Mouse (Mus musculus): Measurements from ENCODE around the gene Pitpnm2.

Pitpnm2 gene

DNA sequence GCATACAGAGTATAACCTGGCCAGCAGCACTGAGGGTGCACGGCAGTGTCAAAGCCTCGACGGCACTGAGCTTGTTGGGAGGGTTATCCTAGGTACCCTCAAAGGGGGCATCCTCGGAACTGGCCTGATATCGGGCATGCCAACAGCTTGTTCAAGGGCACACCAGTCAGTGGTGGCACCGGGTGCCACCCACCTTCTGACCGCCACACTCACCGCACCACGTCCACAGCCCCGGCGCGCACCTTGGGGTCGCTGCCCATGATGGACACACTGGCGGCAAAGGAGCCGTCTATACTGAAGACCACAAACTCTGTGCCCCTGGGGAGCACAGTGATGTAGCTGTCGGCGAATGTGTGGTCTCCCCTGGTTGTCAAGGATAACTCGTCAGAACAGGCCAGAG lies 127.2 kb downstream of the Pitpnm2 start:
- peak in 1 of 2 experiments; percentile 16 for DNase-seq

DNA sequence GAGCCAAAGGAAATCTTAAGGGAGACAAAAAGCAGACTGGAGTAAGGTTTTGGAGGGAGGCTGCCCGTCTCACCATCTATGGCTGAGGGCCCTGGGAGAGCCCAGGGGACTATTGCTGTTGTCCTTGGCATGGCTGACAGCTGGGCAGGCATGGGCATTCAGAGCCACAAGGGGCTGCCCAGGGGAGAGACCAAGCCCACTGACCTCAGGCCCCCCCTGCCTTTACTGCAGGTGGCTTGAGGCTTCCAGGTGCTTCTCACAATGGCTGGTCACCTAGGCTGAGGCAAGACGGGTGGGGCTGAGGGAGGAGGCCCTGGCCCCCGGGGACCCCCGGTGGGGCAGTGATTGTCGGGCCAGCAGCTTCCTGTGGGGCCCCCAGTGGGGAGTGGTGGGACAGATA lies 130.4 kb downstream of the Pitpnm2 start:
- DNase-seq = peak in 1 of 2 experiments; percentile 35

DNA sequence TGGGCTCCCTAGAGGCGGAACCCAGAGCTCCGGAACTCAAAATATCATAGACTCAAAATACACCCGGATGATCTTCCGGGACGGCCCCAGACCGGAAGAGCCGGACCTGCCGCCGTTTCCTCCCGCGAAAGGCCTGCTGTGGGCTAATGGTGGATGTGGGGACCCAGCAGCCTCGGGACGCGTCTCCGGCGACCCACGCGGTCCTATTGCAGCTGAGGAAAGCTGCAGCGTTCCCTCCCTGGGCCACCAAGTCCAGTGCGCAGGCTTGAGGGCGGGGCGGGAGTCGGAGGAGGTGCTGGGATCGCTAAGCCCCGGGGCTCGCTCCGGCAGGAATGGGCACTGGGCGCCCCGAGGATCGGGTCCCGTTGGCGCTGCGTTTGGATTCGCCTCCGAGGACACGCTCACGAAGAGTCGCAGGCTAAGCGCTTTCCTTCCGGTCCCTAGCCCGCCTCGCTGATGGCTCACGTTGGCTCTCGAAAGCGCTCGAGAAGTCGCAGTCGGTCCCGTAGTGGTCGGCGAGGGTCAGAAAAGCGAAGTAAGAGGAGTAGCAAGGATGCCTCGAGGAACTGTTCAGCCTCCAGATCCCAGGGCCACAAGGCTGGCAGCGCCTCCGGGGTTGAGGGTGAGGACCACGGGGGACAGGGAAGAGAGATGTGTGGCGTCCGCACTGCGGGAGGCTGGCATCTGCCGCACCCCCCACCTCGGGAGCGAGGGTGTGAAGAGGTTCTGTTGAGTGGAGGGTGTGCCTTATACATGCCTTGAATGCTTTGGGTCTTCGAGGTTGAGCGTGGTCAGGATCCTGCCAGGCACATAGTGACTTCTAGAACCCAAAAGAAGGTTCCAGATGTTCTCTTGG lies 133.3 kb downstream of the Pitpnm2 start, which contains the start of gene Arl6ip4:
Gene Arl6ip4 (plus strand): TSS at position 100 of the 856 bp plus-strand sequence.
- DNase-seq = peak; percentile 76 to 80

DNA sequence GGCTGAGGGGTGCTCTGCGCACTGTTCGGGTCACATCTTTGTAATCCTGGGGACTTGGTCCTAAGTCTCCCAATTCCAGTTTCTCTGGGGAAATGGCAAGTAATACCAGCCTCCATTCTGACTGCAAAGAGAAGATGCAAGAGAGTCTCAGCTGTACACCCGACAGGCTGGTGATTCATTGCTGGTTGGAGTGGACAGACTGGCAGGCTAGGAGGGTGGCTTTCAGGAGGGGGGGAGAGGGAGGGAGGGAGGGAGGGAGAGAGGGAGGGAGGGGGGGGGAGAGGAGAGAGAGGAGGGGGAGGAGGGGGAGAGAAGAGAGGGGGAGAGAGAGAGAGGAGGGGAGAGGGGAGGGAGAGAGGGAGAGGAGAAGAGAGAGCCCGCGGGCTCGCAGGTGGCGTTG lies 134.0 kb downstream of the Pitpnm2 start:
- no peak for DNase-seq

DNA sequence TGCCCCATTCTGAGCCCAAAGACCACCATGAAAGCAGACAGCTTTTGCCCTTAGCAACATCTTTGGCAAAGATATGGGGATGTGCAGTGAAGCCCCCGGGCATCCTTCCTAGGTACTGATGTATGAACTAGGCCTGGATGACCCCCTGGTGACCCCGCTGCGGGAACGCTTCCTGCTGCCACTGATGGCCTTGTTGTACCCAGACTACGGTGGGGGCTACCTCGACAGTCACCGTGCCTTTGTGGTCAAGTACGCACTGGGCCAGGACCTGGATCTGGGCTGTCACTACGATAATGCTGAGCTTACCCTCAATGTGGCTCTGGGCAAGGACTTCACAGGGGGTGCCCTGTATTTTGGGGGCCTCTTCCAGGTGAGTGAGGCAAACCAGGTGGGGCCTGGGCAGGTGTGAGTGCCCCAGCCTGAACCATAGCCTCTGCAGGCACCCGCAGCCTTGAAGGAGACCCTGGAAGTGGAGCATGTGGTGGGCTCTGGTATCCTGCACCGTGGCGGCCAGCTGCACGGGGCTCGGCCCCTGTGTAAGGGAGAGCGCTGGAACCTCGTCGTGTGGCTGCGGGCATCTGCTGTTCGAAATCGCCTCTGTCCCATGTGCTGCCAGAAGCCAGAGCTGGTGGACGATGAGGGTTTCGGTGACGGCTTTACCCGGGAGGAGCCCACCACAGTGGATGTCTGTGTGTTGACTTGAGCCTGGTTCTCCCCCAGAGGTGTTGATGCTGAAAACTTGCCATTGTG lies 135.1 kb downstream of the Pitpnm2 start:
- peak in 1 of 2 experiments; percentile 20 for DNase-seq

DNA sequence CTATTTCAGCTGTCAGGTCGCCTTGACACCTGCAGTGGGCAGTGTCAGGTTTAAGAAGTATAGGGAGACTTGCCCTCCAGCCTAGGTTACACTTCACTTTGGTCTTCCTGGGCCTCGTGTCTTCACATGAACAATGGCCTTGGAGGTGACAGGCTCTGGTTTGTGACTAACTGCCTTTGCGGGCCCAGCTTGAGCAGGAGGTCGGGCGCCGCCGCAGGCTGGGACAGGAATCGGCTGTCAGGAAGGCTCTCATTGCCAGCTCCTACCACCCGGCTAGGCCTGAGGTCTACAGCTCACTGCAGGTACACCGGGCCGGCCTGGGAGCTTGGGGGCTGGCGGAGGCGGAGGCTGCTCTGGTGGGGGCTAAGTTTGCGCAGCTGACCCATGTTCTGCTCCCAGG lies 136.5 kb downstream of the Pitpnm2 start:
- peak; percentile 68 to 78 for DNase-seq

DNA sequence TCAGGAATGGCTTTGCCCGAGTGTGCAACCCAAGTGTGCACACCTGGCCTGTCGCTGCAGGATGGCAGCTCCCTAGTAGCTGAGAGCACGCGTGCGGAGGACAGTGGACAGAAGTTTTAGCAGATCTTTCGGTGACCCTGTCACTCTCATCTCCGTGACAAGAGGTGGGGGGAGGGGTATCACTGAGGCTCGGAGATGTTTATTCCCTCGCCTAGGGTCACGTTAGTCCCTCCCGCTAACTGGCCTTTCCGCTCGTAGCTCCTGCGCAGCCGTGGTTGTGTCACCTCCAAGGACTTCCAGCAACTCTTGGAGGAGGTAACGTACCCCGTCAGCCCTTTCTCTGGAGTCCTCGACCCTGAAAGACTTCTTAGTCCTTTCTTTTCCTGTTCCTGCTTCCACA lies 137.0 kb downstream of the Pitpnm2 start:
- DNase-seq = no peak

DNA sequence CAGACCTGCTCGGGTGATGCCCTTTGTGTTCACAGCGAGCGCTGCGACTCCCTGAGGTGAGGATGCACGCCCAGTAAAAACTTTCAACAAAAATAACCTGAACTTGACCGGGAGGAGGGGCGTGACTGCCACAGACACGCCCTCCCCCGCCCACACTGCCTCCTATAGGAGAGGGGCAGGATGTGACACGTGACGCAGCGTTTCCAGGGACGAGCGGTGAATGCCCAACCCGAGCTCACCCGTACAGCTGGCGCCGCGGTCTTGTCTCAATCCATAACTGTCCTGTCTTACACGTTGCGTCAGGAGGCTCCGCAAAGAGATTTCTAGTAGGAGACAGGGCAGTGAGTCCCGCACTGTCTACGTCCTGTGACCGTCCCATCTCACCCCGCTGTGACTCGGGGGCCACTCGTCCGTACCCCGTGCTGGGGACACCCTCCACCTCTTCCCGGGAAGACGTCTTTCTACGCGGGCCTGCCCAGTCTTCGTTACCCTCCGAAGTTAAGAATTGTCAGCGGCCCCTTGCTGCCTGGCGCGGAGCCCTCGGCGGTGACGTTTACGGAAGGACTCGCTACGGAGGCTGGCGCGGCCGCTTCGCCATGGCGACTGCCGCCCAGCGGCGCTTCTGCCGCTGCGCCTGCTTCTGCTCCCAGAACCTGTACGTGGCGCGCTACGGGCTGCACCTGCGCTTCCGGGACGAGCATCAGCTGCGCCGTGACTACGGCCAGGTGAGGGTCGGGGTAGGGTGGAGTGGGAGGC lies 137.6 kb downstream of the Pitpnm2 start, which contains the start of gene Ogfod2:
Gene Ogfod2 (plus strand): TSS at position 556 of the 756 bp plus-strand sequence.
- peak; percentile 94 to 95 for DNase-seq

DNA sequence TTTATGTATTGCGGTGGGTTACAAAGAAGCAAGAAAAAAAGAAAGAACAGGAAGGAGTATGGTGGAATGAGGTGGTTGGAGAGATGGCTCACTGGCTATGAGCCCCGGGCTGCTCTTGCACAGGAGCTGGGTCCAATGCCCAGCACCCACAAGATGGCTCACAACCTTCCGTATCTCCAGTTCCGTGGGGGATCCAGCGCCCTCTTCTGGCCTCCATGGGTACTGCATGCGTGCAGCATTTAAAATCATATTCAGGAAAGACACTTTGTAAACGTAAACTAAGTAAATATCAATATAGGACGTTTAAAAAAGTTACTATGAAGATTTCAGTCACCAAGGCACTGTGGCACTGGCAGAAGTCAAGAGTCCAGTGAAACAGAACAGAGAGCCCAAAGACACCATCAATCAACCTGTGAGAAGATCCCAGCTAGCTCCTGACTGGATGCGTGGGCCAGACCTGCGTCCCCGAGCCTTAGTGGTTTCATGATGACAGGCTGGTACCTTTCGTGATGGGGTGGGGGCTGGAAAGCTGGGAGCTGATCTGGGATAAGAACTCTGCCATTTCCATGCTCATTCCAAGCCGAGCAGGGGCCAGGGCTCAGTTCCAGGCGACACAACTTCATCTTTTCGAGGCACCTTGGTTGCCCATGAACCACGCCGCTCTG lies 138.4 kb downstream of the Pitpnm2 start:
- DNase-seq = peak; percentile 59 to 60

DNA sequence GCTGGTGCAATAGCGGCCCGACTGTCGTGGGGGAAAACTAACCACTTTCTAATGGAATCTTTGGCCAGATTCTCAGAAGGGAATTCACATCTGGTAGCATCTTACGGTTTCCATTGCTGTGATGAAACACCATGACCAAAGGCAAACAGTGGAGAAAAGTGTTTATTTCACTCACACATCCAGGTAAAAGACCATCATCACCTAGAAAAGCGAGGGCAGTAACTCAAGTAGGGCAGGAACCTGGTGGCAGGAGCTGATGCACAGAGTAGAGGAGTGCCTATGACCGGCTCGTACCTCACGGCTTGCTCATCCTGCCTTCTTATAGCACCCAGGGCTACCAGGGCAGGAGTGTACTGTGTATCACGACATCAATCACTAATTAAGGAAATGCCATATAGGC lies 146.0 kb downstream of the Pitpnm2 start:
- no peak for DNase-seq

DNA sequence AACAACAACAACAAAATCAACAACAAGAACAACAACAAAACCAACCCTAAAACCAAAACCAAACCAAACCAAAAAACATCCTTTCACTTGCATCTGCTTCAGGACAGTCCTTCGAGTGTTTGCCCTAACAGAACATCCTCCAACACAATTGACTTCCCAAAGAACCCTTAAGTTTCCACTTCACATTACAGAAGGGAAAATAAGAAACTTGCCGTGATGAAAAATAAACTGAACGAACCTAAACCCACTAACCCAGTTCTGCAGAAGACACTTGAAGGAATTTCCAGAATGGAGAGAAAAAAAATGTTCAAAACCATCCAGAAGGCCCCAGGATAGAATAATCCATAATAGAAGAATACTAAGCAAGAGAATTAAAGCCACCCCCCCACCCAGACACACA lies 146.5 kb downstream of the Pitpnm2 start:
- no peak for DNase-seq

DNA sequence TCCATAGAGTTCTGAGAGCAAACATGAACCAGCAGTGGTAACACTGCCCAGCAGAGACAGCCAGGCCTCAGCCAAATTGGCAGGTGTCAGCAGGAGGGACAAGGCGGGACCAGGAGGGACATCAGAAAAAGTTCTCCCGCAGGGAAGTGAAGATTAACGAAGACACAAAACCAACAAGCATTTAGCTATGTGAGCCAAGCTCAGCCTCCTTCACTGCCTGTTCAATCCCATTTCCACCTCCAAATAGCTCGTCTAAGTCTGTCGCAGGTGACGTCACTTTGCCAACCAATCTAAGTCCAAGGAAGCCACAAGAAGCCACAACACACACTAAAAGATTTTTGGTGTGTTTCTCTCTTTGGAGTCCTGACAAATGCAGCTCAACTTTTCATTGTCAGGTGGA lies 147.2 kb downstream of the Pitpnm2 start:
- DNase-seq = no peak

DNA sequence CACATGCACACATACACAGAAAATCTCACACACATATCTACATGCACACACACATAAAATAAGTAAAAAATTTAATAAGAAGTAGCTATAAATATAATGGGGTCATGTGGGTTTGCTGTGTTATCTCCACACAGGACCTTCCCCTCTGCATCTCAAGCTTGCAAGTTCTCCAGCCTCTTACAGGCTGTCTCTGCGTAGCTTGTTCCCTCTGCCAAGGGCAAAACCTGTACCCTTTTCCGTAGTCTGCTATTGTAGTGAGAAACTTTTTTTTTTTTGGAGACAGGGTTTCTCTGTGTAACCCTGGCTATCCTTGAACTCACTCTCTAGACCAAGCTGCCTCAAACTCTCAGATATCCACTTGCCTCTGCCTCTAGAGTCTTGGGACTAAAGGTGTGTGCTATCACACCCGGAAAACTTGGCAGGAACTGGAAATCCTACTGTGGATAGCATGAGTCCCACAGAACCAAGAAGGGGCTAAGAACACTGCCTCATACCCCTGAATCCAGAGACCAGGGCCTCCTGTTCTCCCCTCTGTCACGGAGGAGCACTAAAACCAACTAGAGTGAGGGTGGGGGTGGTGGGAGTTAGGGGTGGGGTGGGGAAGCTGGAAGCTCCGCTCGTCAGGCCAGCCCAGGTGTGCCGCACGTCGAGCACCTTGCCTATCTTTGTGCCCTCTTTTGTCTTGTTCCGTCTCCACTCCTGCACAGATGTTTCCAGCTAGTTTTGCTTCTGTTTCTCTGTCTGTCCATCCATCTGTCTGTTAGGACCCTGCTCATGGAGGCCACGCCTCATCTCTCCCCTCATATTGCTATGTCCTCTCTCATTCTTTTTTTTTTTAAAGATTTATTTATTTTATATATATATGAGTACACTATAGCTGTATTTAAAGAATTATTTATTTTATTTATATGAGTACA lies 149.2 kb downstream of the Pitpnm2 start:
- no peak for DNase-seq

DNA sequence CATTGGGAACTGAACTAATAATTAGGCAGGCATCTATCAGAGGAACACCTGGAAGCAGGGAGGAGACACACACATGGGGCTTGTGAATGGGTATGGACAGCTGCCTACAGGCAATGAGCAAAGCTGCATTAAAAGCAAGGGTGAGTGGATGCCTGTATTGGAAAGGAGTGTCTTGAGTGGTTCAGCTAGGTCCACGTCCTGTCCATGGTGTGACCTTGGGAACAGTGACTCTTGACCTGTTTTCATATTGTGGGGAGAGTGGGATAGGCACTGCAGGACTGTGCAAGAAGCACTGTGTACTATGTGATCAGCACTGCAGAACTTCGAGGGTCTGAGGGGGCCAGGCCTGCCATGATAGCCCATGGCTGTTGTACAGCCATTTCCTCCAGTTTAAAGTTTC lies 150.6 kb downstream of the Pitpnm2 start:
- DNase-seq = no peak

DNA sequence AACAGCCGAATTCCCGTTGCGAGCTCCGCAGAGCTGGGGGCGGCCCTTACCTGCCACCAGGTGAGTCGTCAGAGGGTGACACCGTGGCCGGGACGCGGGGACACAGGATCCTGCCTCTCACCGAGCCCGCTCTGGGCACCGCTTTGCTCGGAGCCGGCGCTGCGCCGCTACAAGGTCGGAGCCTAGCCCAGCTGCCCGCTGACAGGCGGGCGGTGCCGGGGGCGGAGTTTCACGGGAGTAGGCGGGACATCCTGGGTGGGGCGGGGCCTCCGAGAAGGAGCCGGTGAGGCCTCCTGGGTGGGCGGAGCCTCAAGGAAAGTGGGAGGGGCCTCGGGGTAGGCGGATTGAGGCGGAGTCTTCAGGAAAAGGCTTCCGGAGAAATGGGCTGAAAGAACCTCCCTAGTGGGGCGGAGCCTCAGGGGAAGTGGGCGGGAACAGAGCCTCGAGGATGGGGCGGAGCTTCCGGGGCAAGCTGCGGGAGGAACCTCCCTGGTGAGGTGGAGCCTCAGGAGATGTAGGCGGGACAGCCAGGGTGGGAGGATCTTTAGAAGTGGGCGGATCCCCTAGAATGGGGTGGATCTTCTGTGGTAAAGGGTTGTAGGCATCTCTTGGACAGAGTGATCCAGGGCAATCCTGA lies 153.8 kb downstream of the Pitpnm2 start, which contains the start of gene Abcb9:
Gene Abcb9 (minus strand): TSS at position 203 of the 637 bp plus-strand sequence.
- DNase-seq = peak; percentile 92

DNA sequence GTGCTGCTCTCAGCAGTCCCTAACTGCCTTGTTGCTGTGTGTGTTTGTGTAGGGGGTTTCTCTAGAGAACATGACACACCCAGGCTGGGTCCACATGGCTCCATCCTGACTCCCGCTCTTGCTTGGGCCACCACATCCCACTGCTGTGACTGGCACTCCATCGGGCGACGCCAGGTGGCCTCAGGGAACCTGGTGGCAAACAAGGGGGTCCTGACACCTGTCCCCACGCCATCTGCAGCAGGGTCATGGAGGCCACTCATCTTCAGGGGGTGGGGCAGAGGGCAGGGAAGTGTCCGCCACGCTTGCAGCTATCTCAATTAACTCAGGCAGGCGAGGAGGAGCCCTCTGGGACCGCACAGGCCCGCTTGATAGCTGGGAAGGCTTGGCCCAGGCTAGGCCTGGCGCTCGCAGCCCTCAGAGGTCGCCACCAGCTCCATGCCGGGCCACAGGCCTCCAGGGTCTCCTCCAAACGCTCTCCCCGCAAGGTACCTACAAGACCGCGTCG lies 154.4 kb downstream of the Pitpnm2 start:
- DNase-seq = peak in 1 of 2 experiments; percentile 38

DNA sequence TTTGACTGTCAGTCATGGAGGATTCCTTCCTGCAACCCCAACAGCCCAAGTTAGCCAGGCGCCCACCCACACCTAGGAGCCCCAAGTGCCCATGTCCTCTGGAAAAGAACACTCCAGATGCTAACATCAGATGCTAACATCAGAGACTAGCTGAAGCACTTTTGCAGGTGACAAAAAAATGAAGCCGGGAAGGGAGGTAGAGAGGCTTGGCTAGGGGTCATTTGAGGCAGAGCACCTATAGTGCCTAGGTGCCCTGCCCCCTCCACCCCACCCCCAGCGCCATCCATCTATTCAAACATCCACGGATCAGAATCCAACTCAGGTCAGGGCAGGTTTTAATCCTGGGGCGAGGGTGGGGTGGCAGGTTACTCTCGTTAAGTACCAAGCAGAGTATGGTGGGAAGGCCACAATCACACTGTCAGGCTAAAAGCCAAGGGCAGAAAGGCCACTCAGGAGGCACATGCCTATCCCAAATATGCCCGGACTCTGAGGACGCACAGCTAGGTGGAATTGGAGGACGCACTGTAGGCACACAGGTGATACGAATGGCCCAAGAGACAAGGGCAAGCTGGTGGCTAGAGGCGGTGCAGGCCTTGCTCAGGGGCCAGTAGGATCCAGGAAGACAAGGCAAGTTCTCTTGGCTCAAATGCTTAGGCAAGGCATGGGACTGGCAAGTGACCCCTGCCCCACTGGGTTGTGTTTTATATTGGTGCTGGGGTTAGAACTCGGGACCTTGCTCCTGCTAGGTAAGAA lies 155.5 kb downstream of the Pitpnm2 start:
- no peak for DNase-seq

DNA sequence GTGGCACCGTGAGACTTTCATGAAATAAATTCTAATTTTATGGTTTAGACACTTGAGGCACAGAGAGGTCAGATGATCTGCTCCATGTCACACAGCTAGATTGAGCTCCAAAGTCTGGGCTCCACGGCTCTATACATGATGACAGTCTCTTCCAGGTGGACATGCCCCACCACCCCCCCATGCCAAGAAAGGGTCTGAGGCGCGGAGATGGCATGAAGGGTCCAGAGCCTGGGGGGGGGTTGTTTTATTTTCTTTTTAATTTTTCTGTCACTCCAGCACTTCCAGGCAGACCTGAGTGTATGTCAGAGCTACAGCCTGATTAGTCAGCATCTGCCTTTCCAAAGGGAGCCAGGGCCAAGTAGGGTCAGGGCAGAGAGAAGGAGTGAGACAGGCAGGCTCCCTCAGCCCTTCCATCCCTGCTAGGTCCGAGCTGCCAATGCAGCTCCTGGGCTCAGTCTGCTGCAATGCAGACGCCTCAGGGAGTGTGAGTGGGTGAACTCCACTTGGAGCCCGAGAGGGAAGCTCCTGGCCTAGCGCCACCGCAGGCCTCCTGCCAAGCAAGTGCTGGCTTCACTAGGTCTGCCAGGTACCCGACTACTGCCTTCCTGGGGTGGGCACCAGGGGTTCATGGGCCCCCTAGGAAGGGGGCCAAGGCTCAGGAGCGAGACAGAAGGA lies 156.3 kb downstream of the Pitpnm2 start:
- DNase-seq = no peak

DNA sequence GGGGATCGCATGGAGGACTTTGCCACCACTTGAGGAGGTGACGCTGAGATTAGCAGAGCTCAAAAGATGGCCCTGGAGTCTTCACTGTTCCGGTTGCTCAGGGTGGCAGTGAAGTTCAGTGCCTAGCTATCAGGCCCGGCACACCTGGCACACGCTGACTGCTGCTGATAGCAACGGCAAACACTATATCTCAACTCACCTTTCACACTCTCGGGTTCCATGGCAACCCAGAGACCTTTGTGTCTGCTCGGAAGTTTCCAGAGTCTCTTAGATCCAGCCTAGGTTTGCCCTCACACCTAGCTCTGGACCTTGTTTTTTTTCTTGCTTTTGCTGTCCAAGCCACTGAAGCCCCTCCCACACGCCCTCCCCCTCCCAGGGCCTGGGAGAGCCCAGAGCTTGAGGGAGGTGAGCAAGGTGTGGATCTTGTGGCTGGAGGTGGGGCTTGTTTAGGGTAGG lies 157.6 kb downstream of the Pitpnm2 start:
- peak in 1 of 2 experiments; percentile 14 for DNase-seq

All from thymus, postnatal 36 days (tissue).